In the genomic region with DNA sequence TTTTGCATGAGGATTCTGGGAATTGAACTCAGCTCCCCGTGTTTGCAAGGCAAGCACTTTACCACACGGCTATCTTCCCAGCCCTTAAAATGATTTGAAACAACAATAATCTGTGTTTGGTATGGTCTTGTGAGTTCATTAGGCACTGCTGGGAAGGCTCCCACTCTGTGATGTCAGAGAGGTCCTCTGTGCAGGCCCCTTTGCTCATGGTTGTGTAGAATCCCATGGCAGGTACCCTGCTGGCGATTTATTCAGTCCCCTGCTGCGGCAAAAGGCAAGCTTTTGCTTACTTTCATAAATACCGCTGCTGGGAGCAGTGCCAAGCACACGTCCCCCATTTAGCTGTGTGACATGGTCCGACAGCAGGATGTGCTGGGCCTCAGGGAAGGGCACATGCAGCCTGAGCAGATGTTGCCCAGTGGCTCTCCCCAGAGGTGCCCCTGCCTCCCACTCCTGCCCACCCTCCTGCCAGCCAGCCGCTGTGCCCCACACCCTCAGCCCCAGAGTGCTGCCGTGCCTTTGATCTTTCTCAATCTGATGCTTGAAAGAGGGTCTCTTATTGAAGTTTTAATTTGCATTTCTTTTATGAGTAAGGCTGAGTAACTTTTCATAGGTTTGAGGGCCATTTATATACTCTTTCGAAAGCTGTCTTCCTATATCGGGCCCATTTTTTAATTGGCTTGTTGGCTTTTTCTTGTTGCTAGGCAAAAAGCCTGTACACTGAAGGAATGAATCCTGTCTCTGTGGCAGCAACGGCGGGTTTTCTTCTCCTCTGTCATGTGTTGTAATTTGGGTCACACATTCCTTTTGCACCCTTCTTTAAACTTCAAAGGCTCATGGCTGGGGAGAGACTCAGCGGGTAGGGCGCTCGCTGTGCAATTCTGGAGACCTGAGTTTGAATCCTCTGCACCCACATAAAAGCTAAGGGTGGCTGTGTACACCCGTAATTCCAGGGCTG, we compare ENCODE assay signal across 12 mouse cellular contexts.
DNase-seq lines count a peak whose midpoint lies in the region; ATAC-seq lines count a peak whose summit lies in the region.
"Had no signal": no experiment of that assay in that cellular context is flagged by ENCODE, and none has a peak within 500 bp of the region (broad histone marks: within the 10 kb centered on the region; RNA-seq: fewer than 3 reads in every experiment).

No protein-coding gene starts in this region.

- H3K27ac ChIP-seq in hindbrain, embryonic 10.5 days: peak overlapping the region; percentile 47
- peak overlapping the region; percentile 61 for H3K27ac ChIP-seq in midbrain, embryonic 14.5 days (replicated peaks; ENCODE audit: low read depth, low read length)
- H3K27ac ChIP-seq: intestine, embryonic 15.5 days; liver, embryonic 13.5 days had no signal

- 34% methylated on average over 17 of the region's 17 CpGs for WGBS in hindbrain, embryonic 10.5 days
- 4% methylated on average over 17 of the region's 17 CpGs for WGBS in midbrain, embryonic 14.5 days

- H3K4me2 ChIP-seq in midbrain, embryonic 14.5 days (ENCODE audit: low read length): no peak overlapping the region
- H3K4me2 ChIP-seq: intestine, embryonic 15.5 days; liver, embryonic 13.5 days had no signal

- 0 out of 2 replicates have a peak, but pooled peaks have one; percentile 20 for ATAC-seq in frontal cortex, adult (ENCODE audit: low TSS enrichment)
- peak; percentile 29 for ATAC-seq in CD4-positive, CD25-positive, alpha-beta regulatory T cell, adult 4 months
- ATAC-seq in midbrain, embryonic 14.5 days (ENCODE audit: low FRiP score, low TSS enrichment): peak; percentile 84
- ATAC-seq: intestine, embryonic 15.5 days had no signal

- peaks cover 64% of the 10 kb centered on the region for H3K4me1 ChIP-seq in hindbrain, embryonic 10.5 days (replicated peaks)
- peaks cover 50% of the 10 kb centered on the region for H3K4me1 ChIP-seq in midbrain, embryonic 14.5 days (ENCODE audit: control insufficient read depth, insufficient read depth, low read length)
- H3K4me1 ChIP-seq: liver, embryonic 13.5 days had no signal

- no peak overlapping the region for H3K4me3 ChIP-seq in hindbrain, embryonic 10.5 days
- H3K4me3 ChIP-seq in midbrain, embryonic 14.5 days (replicated peaks; ENCODE audit: low read depth, low read length): no peak overlapping the region
- H3K4me3 ChIP-seq: intestine, embryonic 15.5 days; liver, embryonic 13.5 days had no signal

- H3K36me3 ChIP-seq in hindbrain, embryonic 10.5 days: no peaks in the 10 kb centered on the region
- no peaks in the 10 kb centered on the region for H3K36me3 ChIP-seq in midbrain, embryonic 14.5 days (ENCODE audit: control insufficient read depth, insufficient read depth, low read length)
- H3K36me3 ChIP-seq: intestine, embryonic 15.5 days; liver, embryonic 13.5 days had no signal

- H3K27me3 ChIP-seq in hindbrain, embryonic 10.5 days (ENCODE audit: insufficient read depth, poor library complexity, severe bottlenecking): peaks cover 72% of the 10 kb centered on the region
- no peaks in the 10 kb centered on the region; the same call in 1 of the 2 replicates for H3K27me3 ChIP-seq in midbrain, embryonic 14.5 days (ENCODE audit: control insufficient read depth, insufficient read depth, low read length)
- H3K27me3 ChIP-seq: intestine, embryonic 15.5 days; liver, embryonic 13.5 days had no signal

- H3K9ac ChIP-seq in midbrain, embryonic 14.5 days (replicated peaks; ENCODE audit: low read length): no peak overlapping the region; the same call in 1 of the 2 replicates
- H3K9ac ChIP-seq: intestine, embryonic 15.5 days; liver, embryonic 13.5 days had no signal

- no peak for DNase-seq in frontal cortex, postnatal 10 days (ENCODE audit: low spot score in 2 of 2)
- peak; percentile 34 for DNase-seq in hindbrain, embryonic 10.5 days (ENCODE audit: low spot score)
- peak; percentile 85 for DNase-seq in midbrain, embryonic 14.5 days
- no peak for DNase-seq in layer of hippocampus, adult 8-10 months (ENCODE audit: low spot score in 2 of 2)
- no peak for DNase-seq in heart, postnatal 4 days
- no peak for DNase-seq in liver
- DNase-seq: cerebellum, adult 11-12 months; liver, embryonic 13.5 days; right cerebral cortex, postnatal 4 days had no signal

- no peaks in the 10 kb centered on the region for H3K9me3 ChIP-seq in hindbrain, embryonic 10.5 days
- no peaks in the 10 kb centered on the region for H3K9me3 ChIP-seq in midbrain, embryonic 14.5 days (ENCODE audit: control insufficient read depth, low read length)
- H3K9me3 ChIP-seq: intestine, embryonic 15.5 days; liver, embryonic 13.5 days had no signal

Comparison
In these comparisons a context has a peak if more than half of its experiments do, and no peak if none do; other contexts are left out.
1. ATAC-seq: peak in every context shown above with its lines; median percentile 84 in midbrain, embryonic 14.5 days; 29 in CD4-positive, CD25-positive, alpha-beta regulatory T cell, adult 4 months; 20 in frontal cortex, adult.
2. DNase-seq: peak in hindbrain, embryonic 10.5 days (single experiment) and midbrain, embryonic 14.5 days (single experiment); none in frontal cortex, postnatal 10 days (0 of 2), layer of hippocampus, adult 8-10 months (0 of 2), heart, postnatal 4 days (single experiment) and liver (single experiment).